Comparison of ENCODE assay signal across 9 mouse cellular contexts in genomic region chr3:120541556-120542476, GRCm38 (mm10).
A peak's percentile ranks its signal among the peaks of the same experiment; 100 is the strongest.
DNase-seq lines count a peak whose midpoint lies in the region; ATAC-seq and TF ChIP-seq lines count a peak whose summit lies in the region.
"Had no signal": no experiment of that assay in that cellular context is flagged by ENCODE, and none has a peak within 500 bp of the region (broad histone marks: within the 10 kb centered on the region; RNA-seq: fewer than 3 reads in every experiment).

No protein-coding gene starts in this region.

- WGBS in lung, embryonic 14.5 days = 29% methylated on average over 21 of the region's 21 CpGs
- WGBS in forebrain, embryonic 15.5 days = 42% methylated on average over 21 of the region's 21 CpGs
- 23% methylated on average over 21 of the region's 21 CpGs for WGBS in limb, embryonic 13.5 days

- peak; percentile 23 for DNase-seq in lung, embryonic 14.5 days
- no peak for DNase-seq in lung, postnatal 14 days
- peak; percentile 16 to 28 for DNase-seq in right cerebral cortex, adult 2 months (ENCODE audit: low spot score in 2 of 2)
- no peak for DNase-seq in adrenal gland, adult 18-20 months (ENCODE audit: low spot score in 2 of 2)
- DNase-seq in gastrocnemius, adult 8-10 months (ENCODE audit: low spot score in 2 of 2) = no peak
- no peak for DNase-seq in cerebellum, adult 9-10 months
- DNase-seq: lung, postnatal 36 days had no signal

- peak overlapping the region; percentile 44 for H3K4me2 ChIP-seq in lung, embryonic 14.5 days
- peak overlapping the region; percentile 30 for H3K4me2 ChIP-seq in forebrain, embryonic 15.5 days (replicated peaks)
- H3K4me2 ChIP-seq in limb, embryonic 13.5 days (replicated peaks) = peak overlapping the region; percentile 52

- ATAC-seq in lung, embryonic 14.5 days (ENCODE audit: insufficient read depth) = no peak
- peak; percentile 85 for ATAC-seq in forebrain, embryonic 15.5 days (replicated peaks)
- ATAC-seq in limb, embryonic 13.5 days (ENCODE audit: low FRiP score, low read depth) = peak; percentile 79

- TF ChIP-seq CTCF in lung, embryonic 14.5 days (IDR thresholded peaks at IDR 0.05; ENCODE audit: low read depth) = no peak

- no peaks in the 10 kb centered on the region for H3K9me3 ChIP-seq in lung, embryonic 14.5 days (ENCODE audit: low read depth, low read length)
- H3K9me3 ChIP-seq in forebrain, embryonic 15.5 days = no peaks in the 10 kb centered on the region
- no peaks in the 10 kb centered on the region for H3K9me3 ChIP-seq in limb, embryonic 13.5 days

- H3K4me1 ChIP-seq in lung, embryonic 14.5 days (ENCODE audit: insufficient read depth) = no peaks in the 10 kb centered on the region
- H3K4me1 ChIP-seq in forebrain, embryonic 15.5 days = peaks cover 17% of the 10 kb centered on the region
- H3K4me1 ChIP-seq in limb, embryonic 13.5 days = peaks cover 11% of the 10 kb centered on the region; the same call in 1 of the 2 replicates

- no peaks in the 10 kb centered on the region for H3K27me3 ChIP-seq in lung, embryonic 14.5 days (ENCODE audit: insufficient read depth, low read length)
- H3K27me3 ChIP-seq in forebrain, embryonic 15.5 days = no peaks in the 10 kb centered on the region
- no peaks in the 10 kb centered on the region for H3K27me3 ChIP-seq in limb, embryonic 13.5 days

- no peak overlapping the region for H3K27ac ChIP-seq in lung, embryonic 14.5 days (ENCODE audit: low read depth)
- H3K27ac ChIP-seq in forebrain, embryonic 15.5 days (replicated peaks) = peak overlapping the region; percentile 39
- H3K27ac ChIP-seq in limb, embryonic 13.5 days = no peak overlapping the region

- no peaks in the 10 kb centered on the region for H3K36me3 ChIP-seq in lung, embryonic 14.5 days (ENCODE audit: insufficient read depth)
- no peaks in the 10 kb centered on the region for H3K36me3 ChIP-seq in forebrain, embryonic 15.5 days
- no peaks in the 10 kb centered on the region for H3K36me3 ChIP-seq in limb, embryonic 13.5 days

- H3K9ac ChIP-seq in lung, embryonic 14.5 days = peak overlapping the region; percentile 22; the same call in 1 of the 2 replicates
- no peak overlapping the region for H3K9ac ChIP-seq in forebrain, embryonic 15.5 days (replicated peaks)
- H3K9ac ChIP-seq in limb, embryonic 13.5 days = no peak overlapping the region; the same call in 1 of the 2 replicates

- no peak overlapping the region for H3K4me3 ChIP-seq in lung, embryonic 14.5 days (ENCODE audit: low read depth, low read length)
- no peak overlapping the region for H3K4me3 ChIP-seq in forebrain, embryonic 15.5 days
- H3K4me3 ChIP-seq in limb, embryonic 13.5 days = peak overlapping the region; percentile 16; the same call in 1 of the 2 replicates

Comparison
In these comparisons a context has a peak if more than half of its experiments do, and no peak if none do; other contexts are left out.
1. DNase-seq: peak in lung, embryonic 14.5 days (single experiment) and right cerebral cortex, adult 2 months (2 of 2); none in lung, postnatal 14 days (single experiment), adrenal gland, adult 18-20 months (0 of 2), gastrocnemius, adult 8-10 months (0 of 2) and cerebellum, adult 9-10 months (single experiment).
2. Peak in every context shown above with its lines, with median percentiles within 50 percentile points of each other: H3K4me2 ChIP-seq.